Mouse (Mus musculus) midbrain, embryonic 16.5 days (tissue): ENCODE data around the gene Gm17720. TPM values are rescaled to one million over a fixed set of nuclear protein-coding genes. Genes with fewer than 3 reads are reported as not detected.
A peak's percentile ranks its signal among the peaks of the same experiment; 100 is the strongest.

Source experiments
- ATAC-seq: fragments of 200-750 bp; cut with Nextera tagmentation; 2 replicates; pipeline ENCODE4 v1.8.0; 2017; ENCODE audit warnings: moderate TSS enrichment
- H3K27ac ChIP-seq: fragments of 300-500 bp; sonication (generic); 2 replicates; pipeline ENCODE4 v1.5.1; 2014; ENCODE audit warnings: mild to moderate bottlenecking, low read length, mixed read lengths
- H3K27me3 ChIP-seq: fragments of 300-500 bp; sonication (generic); 2 replicates; pipeline ENCODE4 v1.6.1; 2014; ENCODE audit warnings: low read depth, low read length, mixed read lengths; ENCODE audit not compliant: control insufficient read depth, insufficient read depth
- H3K36me3 ChIP-seq: fragments of 300-500 bp; sonication (generic); 2 replicates; pipeline ENCODE4 v1.6.1; 2014; ENCODE audit warnings: mild to moderate bottlenecking, low read length, moderate library complexity, mixed read lengths; ENCODE audit not compliant: control insufficient read depth, insufficient read depth
- H3K4me1 ChIP-seq: fragments of 300-500 bp; sonication (generic); 2 replicates; pipeline ENCODE4 v1.6.1; 2014; ENCODE audit warnings: mild to moderate bottlenecking, low read length, mixed read lengths; ENCODE audit not compliant: control insufficient read depth, insufficient read depth
- H3K4me2 ChIP-seq: fragments of 300-500 bp; sonication (generic); 2 replicates; pipeline ENCODE4 v1.6.1; 2014; ENCODE audit warnings: mild to moderate bottlenecking, low read length, mixed read lengths
- H3K4me3 ChIP-seq: fragments of 300-500 bp; sonication (generic); 2 replicates; pipeline ENCODE4 v1.5.1; 2014; ENCODE audit warnings: low read depth, mild to moderate bottlenecking, low read length, moderate library complexity, mixed read lengths
- H3K9ac ChIP-seq: fragments of 300-500 bp; sonication (generic); 2 replicates; pipeline ENCODE4 v1.6.1; 2014; ENCODE audit warnings: low read depth, low read length, mixed read lengths
- H3K9me3 ChIP-seq: fragments of 300-500 bp; sonication (generic); replicated peaks from 2 replicates; pipeline ENCODE4 v1.6.1; 2014; ENCODE audit warnings: mild to moderate bottlenecking, low read length, mixed read lengths; ENCODE audit not compliant: control insufficient read depth, poor library complexity, severe bottlenecking
- WGBS: fragments of 180-500 bp; shearing (Covaris S2); extraction: QIAGEN DNeasy Blood & Tissue Kit; methylation state at CpG from one replicate; pipeline ENCODE4 v1.1.7; 2014; 5-methylcytosine and 5-hydroxymethylcytosine counted together
- polyA plus RNA-seq: library from polyadenylated mRNA; unstranded; fragments of >200 nt; fragmentation: Nextera tagmentation; extraction: Ambion mirVana; gene quantifications from 2 replicates; pipeline ENCODE4 v1.2.1, GENCODE M21; 2015

Gm17720 gene
- polyA plus RNA-seq, 1 experiment from 2014 or later, result not detected

GRCm38 (mm10) chr8:110100907-110101306, 1.6 kb downstream of the Gm17720 start, which contains the start of gene Gm21964:
TSS of gene Gm21964 (plus strand) at chr8:110101207.
- Histone ChIP-seq H3K36me3 (no peaks in the 10 kb centered on the region), H3K27ac (no peak within 1 kb of the TSS), H3K4me3 (no peak within 1 kb of the TSS), H3K9me3 (no peaks in the 10 kb centered on the region), H3K4me2 (no peak within 1 kb of the TSS), H3K27me3 (no peaks in the 10 kb centered on the region), H3K4me1 (no peaks in the 10 kb centered on the region), H3K9ac (no peak within 1 kb of the TSS)
- WGBS, result 84% methylated on average over 12 of the region's 12 CpGs
- ATAC-seq, result no peak

GRCm38 (mm10) chr8:110091869-110092268, 10.7 kb downstream of the Gm17720 start:
- ATAC-seq, result no peak
- Histone ChIP-seq H3K36me3 (peaks cover 33% of the 10 kb centered on the region), H3K4me2 (no peak overlapping the region), H3K9ac (no peak overlapping the region), H3K27me3 (no peaks in the 10 kb centered on the region), H3K4me3 (no peak overlapping the region), H3K27ac (no peak overlapping the region), H3K4me1 (no peaks in the 10 kb centered on the region), H3K9me3 (peaks cover 13% of the 10 kb centered on the region; the same call in 1 of the 2 replicates)
- WGBS, result 47% methylated on average over 1 of the region's 1 CpGs

- WGBS, result 78% methylated on average over 11 of the region's 11 CpGs
- no peak overlapping the region for H3K4me2 ChIP-seq
- H3K4me1 ChIP-seq, result peaks cover 18% of the 10 kb centered on the region
- H3K27ac ChIP-seq, result no peak overlapping the region
- no peaks in the 10 kb centered on the region for H3K27me3 ChIP-seq
- no peak overlapping the region for H3K4me3 ChIP-seq
- H3K36me3 ChIP-seq, result peaks cover 31% of the 10 kb centered on the region
- no peak overlapping the region for H3K9ac ChIP-seq
- H3K9me3 ChIP-seq, result no peaks in the 10 kb centered on the region
- no peak for ATAC-seq
Observed at GRCm38 (mm10) chr8:110082416-110083105, 20.0 kb downstream of the Gm17720 start.

GRCm38 (mm10) chr8:110079282-110080221, 23.0 kb downstream of the Gm17720 start, which contains the start of gene Zfp612:
TSS of gene Zfp612 (plus strand) at chr8:110079746.
- peak; percentile 97 for ATAC-seq
- Histone ChIP-seq H3K27me3 (no peaks in the 10 kb centered on the region), H3K27ac (peak within 1 kb of the TSS; percentile 59), H3K4me3 (peak within 1 kb of the TSS; percentile 56), H3K36me3 (peaks cover 6% of the 10 kb centered on the region; the same call in 1 of the 2 replicates), H3K9ac (peak within 1 kb of the TSS; percentile 72), H3K9me3 (no peaks in the 10 kb centered on the region), H3K4me1 (peaks cover 18% of the 10 kb centered on the region), H3K4me2 (peak within 1 kb of the TSS; percentile 88)
- WGBS, result 6% methylated on average over 52 of the region's 54 CpGs

- no peaks in the 10 kb centered on the region for H3K36me3 ChIP-seq
- no peak overlapping the region for H3K27ac ChIP-seq
- no peaks in the 10 kb centered on the region for H3K27me3 ChIP-seq
- H3K4me3 ChIP-seq, result no peak overlapping the region
- no peak overlapping the region for H3K9ac ChIP-seq
- no peak overlapping the region for H3K4me2 ChIP-seq
- ATAC-seq, result no peak
- WGBS, result 84% methylated on average over 8 of the region's 8 CpGs
- H3K4me1 ChIP-seq, result no peaks in the 10 kb centered on the region; the same call in 1 of the 2 replicates
- no peaks in the 10 kb centered on the region for H3K9me3 ChIP-seq
Observed at GRCm38 (mm10) chr8:110074496-110074895, 28.1 kb downstream of the Gm17720 start.

- Histone ChIP-seq H3K36me3 (no peaks in the 10 kb centered on the region), H3K9ac (no peak overlapping the region), H3K9me3 (no peaks in the 10 kb centered on the region), H3K4me3 (no peak overlapping the region), H3K27me3 (no peaks in the 10 kb centered on the region), H3K27ac (no peak overlapping the region), H3K4me2 (no peak overlapping the region), H3K4me1 (no peaks in the 10 kb centered on the region)
- no peak for ATAC-seq
- 17% methylated on average over 9 of the region's 9 CpGs for WGBS
Observed at GRCm38 (mm10) chr8:110071600-110071999, 31.0 kb downstream of the Gm17720 start.

- no peaks in the 10 kb centered on the region for H3K9me3 ChIP-seq
- no peaks in the 10 kb centered on the region for H3K36me3 ChIP-seq
- ATAC-seq, result no peak
- no peak overlapping the region for H3K27ac ChIP-seq
- H3K4me3 ChIP-seq, result no peak overlapping the region
- WGBS, result 92% methylated on average over 4 of the region's 4 CpGs
- H3K4me2 ChIP-seq, result no peak overlapping the region
- H3K9ac ChIP-seq, result no peak overlapping the region
- no peaks in the 10 kb centered on the region for H3K27me3 ChIP-seq
- H3K4me1 ChIP-seq, result no peaks in the 10 kb centered on the region
Observed at GRCm38 (mm10) chr8:110069706-110070105, 32.8 kb downstream of the Gm17720 start.

- no peaks in the 10 kb centered on the region for H3K4me1 ChIP-seq
- ATAC-seq, result no peak
- no peaks in the 10 kb centered on the region for H3K9me3 ChIP-seq
Observed at GRCm38 (mm10) chr8:110065676-110066075, 36.9 kb downstream of the Gm17720 start.

More at GRCm38 (mm10) chr8:110065676-110066075, 36.9 kb downstream of the Gm17720 start:
- Histone ChIP-seq H3K4me3 (no peak overlapping the region), H3K9ac (no peak overlapping the region), H3K27ac (no peak overlapping the region), H3K27me3 (no peaks in the 10 kb centered on the region), H3K36me3 (no peaks in the 10 kb centered on the region), H3K4me2 (no peak overlapping the region)
- 92% methylated on average over 4 of the region's 4 CpGs for WGBS
